Mouse (Mus musculus) CH12.LX (cell line): Measurements from ENCODE around the gene Chst5. TPM values are rescaled to one million over a fixed set of nuclear protein-coding genes. Genes with fewer than 3 reads are reported as not detected.

Source experiments
- DNase-seq: peaks from one replicate; pipeline ENCODE4 v3.0.0-alpha.2; 2013; ENCODE audit errors: extremely low read depth
- H3K27ac ChIP-seq: 2 replicates; pipeline ENCODE4 v1.5.1; 2012; ENCODE audit warnings: low read depth, mild to moderate bottlenecking, control low read depth, moderate library complexity; ENCODE audit not compliant: insufficient read depth
- H3K27me3 ChIP-seq: replicated peaks from 2 replicates; pipeline ENCODE3; 2012; ENCODE audit warnings: inconsistent platforms
- H3K36me3 ChIP-seq, 2 experiments: replicated peaks in 1 of 2; 2 replicates each; pipeline versions ENCODE3 to v1.6.1; 2012; ENCODE audit warnings: inconsistent platforms in 1 of 2, low read length in 1 of 2, mild to moderate bottlenecking in 1 of 2, mixed read lengths in 1 of 2, moderate library complexity in 1 of 2; ENCODE audit not compliant: control insufficient read depth in 1 of 2, insufficient read depth in 1 of 2
- H3K4me1 ChIP-seq, 2 experiments: 2 replicates each; pipeline ENCODE4 v1.6.1; 2012; ENCODE audit warnings: inconsistent platforms in 1 of 2, moderate library complexity in 1 of 2; ENCODE audit not compliant: insufficient read depth in 2 of 2, control insufficient read depth in 1 of 2
- H3K4me2 ChIP-seq: 2 replicates; pipeline ENCODE4 v1.6.1; 2012; ENCODE audit warnings: low read depth, mild to moderate bottlenecking, control low read depth; ENCODE audit not compliant: poor library complexity, insufficient read depth, severe bottlenecking
- H3K4me3 ChIP-seq, 3 experiments: fragments of 150-350 bp in 1 of 3; sonication (generic) in 1 of 3; replicated peaks in 1 of 3; 2 replicates each; pipeline versions ENCODE3 to v1.5.1; 2011 to 2012; ENCODE audit warnings: low read depth in 2 of 3, low read length in 2 of 3, mild to moderate bottlenecking in 2 of 3, moderate library complexity in 2 of 3, control low read depth in 1 of 3, improper control_type of control experiment in 1 of 3, inconsistent platforms in 1 of 3, mixed read lengths in 1 of 3; ENCODE audit not compliant: poor library complexity in 1 of 3
- H3K79me2 ChIP-seq: replicated peaks from 2 replicates; pipeline ENCODE4 v1.6.1; 2012; ENCODE audit warnings: mild to moderate bottlenecking, moderate library complexity; ENCODE audit not compliant: control insufficient read depth, poor library complexity, insufficient read depth, severe bottlenecking; ENCODE audit errors: extremely low read depth
- H3K9ac ChIP-seq: 2 replicates; pipeline ENCODE4 v1.6.1; 2012; ENCODE audit warnings: low read depth, mild to moderate bottlenecking, control low read depth, moderate library complexity; ENCODE audit not compliant: insufficient read depth
- H3K9me3 ChIP-seq: replicated peaks from 2 replicates; pipeline ENCODE3; 2012; ENCODE audit warnings: low read length, inconsistent platforms, mixed read lengths
- BHLHE40 ChIP-seq: IDR thresholded peaks from 2 replicates; pipeline ENCODE4 v1.6.1; 2011; ENCODE audit warnings: mild to moderate bottlenecking, low read depth, low read length, improper control_type of control experiment
- CHD2 ChIP-seq: IDR thresholded peaks from 2 replicates; pipeline ENCODE4 v1.6.1; 2011; ENCODE audit warnings: low read length, improper control_type of control experiment
- CTCF ChIP-seq, 2 experiments: IDR thresholded peaks in 1 of 2; conservative IDR thresholded peaks in 1 of 2; 2 replicates each; pipeline ENCODE4 v1.5.1; 2011 to 2012; ENCODE audit warnings: low read depth in 2 of 2, low read length in 2 of 2, improper control_type of control experiment in 1 of 2, inconsistent platforms in 1 of 2, mild to moderate bottlenecking in 1 of 2, moderate library complexity in 1 of 2
- E2F4 ChIP-seq: IDR thresholded peaks from 2 replicates; pipeline ENCODE4 v1.6.1; 2011; ENCODE audit warnings: low read depth, low read length, improper control_type of control experiment; ENCODE audit not compliant: insufficient replicate concordance
- ELF1 ChIP-seq: IDR thresholded peaks from 2 replicates; pipeline ENCODE4 v1.6.1; 2014; ENCODE audit warnings: low read depth, mild to moderate bottlenecking, inconsistent platforms, low read length, improper control_type of control experiment
- EP300 ChIP-seq: IDR thresholded peaks from 2 replicates; pipeline ENCODE4 v1.6.1; 2011; ENCODE audit warnings: low read length, improper control_type of control experiment
- ETS1 ChIP-seq: conservative IDR thresholded peaks from 2 replicates; pipeline ENCODE4 v1.6.1; 2012; ENCODE audit warnings: low read depth, mild to moderate bottlenecking, inconsistent platforms, low read length, improper control_type of control experiment, moderate library complexity
- HCFC1 ChIP-seq: IDR thresholded peaks from 2 replicates; pipeline ENCODE4 v1.6.1; 2012; ENCODE audit warnings: low read depth, mild to moderate bottlenecking, inconsistent platforms, low read length, improper control_type of control experiment
- JUN ChIP-seq: IDR thresholded peaks from 2 replicates; pipeline ENCODE4 v1.6.1; 2011; ENCODE audit warnings: low read depth, mild to moderate bottlenecking, low read length, improper control_type of control experiment, moderate library complexity; ENCODE audit not compliant: insufficient read depth
- JUND ChIP-seq: conservative IDR thresholded peaks from 2 replicates; pipeline ENCODE4 v1.6.1; 2011; ENCODE audit warnings: low read depth, low read length, improper control_type of control experiment
- KAT2A ChIP-seq: IDR thresholded peaks from 2 replicates; pipeline ENCODE4 v1.6.1; 2012; ENCODE audit warnings: low read length, improper control_type of control experiment, inconsistent platforms; ENCODE audit not compliant: insufficient replicate concordance
- MAFK ChIP-seq: IDR thresholded peaks from 2 replicates; pipeline ENCODE4 v1.6.1; 2011; ENCODE audit warnings: low read length, improper control_type of control experiment; ENCODE audit not compliant: insufficient replicate concordance
- MAZ ChIP-seq: IDR thresholded peaks from 2 replicates; pipeline ENCODE4 v1.6.1; 2012; ENCODE audit warnings: low read depth, mild to moderate bottlenecking, inconsistent platforms, low read length, improper control_type of control experiment, moderate library complexity
- NELFE ChIP-seq: IDR thresholded peaks from 2 replicates; pipeline ENCODE4 v1.6.1; 2011; ENCODE audit warnings: low read depth, low read length, improper control_type of control experiment
- PAX5 ChIP-seq: IDR thresholded peaks from 2 replicates; pipeline ENCODE4 v1.6.1; 2012; ENCODE audit warnings: low read length, inconsistent platforms, mixed read lengths
- RAD21 ChIP-seq: IDR thresholded peaks from 2 replicates; pipeline ENCODE4 v1.6.1; 2011; ENCODE audit warnings: low read depth, mild to moderate bottlenecking, low read length, improper control_type of control experiment, moderate library complexity
- SIN3A ChIP-seq: IDR thresholded peaks from 2 replicates; pipeline ENCODE4 v1.6.1; 2012; ENCODE audit warnings: low read length, improper control_type of control experiment, inconsistent platforms
- SMC3 ChIP-seq: IDR thresholded peaks from 2 replicates; pipeline ENCODE4 v1.6.1; 2011; ENCODE audit warnings: low read depth, low read length, improper control_type of control experiment
- USF1 ChIP-seq: IDR thresholded peaks from 2 replicates; pipeline ENCODE4 v1.6.1; 2014; ENCODE audit warnings: low read depth, mild to moderate bottlenecking, inconsistent platforms, low read length, improper control_type of control experiment
- USF2 ChIP-seq: conservative IDR thresholded peaks from 2 replicates; pipeline ENCODE4 v1.6.1; 2011; ENCODE audit warnings: low read depth, low read length, improper control_type of control experiment
- ZC3H11A ChIP-seq: IDR thresholded peaks from 2 replicates; pipeline ENCODE4 v1.6.1; 2012; ENCODE audit warnings: low read depth, mild to moderate bottlenecking, inconsistent platforms, low read length, improper control_type of control experiment
- ZKSCAN1 ChIP-seq: IDR thresholded peaks from 2 replicates; pipeline ENCODE4 v1.6.1; 2012; ENCODE audit warnings: low read depth, inconsistent platforms, low read length, improper control_type of control experiment, borderline replicate concordance
- ZMIZ1 ChIP-seq: IDR thresholded peaks from 2 replicates; pipeline ENCODE4 v1.6.1; 2012; ENCODE audit warnings: low read depth, mild to moderate bottlenecking, inconsistent platforms, low read length, improper control_type of control experiment
- ZNF384 ChIP-seq: IDR thresholded peaks from 2 replicates; pipeline ENCODE4 v1.6.1; 2012; ENCODE audit warnings: low read depth, low read length, improper control_type of control experiment, inconsistent platforms
- dilution Hi-C: fragments of 300-500 bp; cut with MboI; formaldehyde crosslinking; loops from 2 replicates; pipeline ENCODE4 v1.14.3; 2020; ENCODE audit warnings: low sequenced_read_pairs; ENCODE audit not compliant: extremely low pct_unique_long_range_greater_than_20kb, extremely low pct_ligation_motif_present
- in situ Hi-C: fragments of 300-500 bp; cut with MboI; formaldehyde crosslinking; loops from 3 replicates; pipeline ENCODE4 v1.14.3; 2019; ENCODE audit warnings: low sequenced_read_pairs, low pct_ligation_motif_present, low pct_unique_long_range_greater_than_20kb, mixed read lengths
- polyA plus RNA-seq: library from polyadenylated mRNA; unstranded; fragments of >175 nt; gene quantifications from 2 replicates; pipeline ENCODE4 v1.2.1, GENCODE M21; 2012; ENCODE audit warnings: low read depth; ENCODE audit not compliant: insufficient read length
- total RNA-seq, 2 experiments: library from RNA; depleted of rRNA; stranded (reverse); fragments of 300-350 nt in 1 of 2; fragments of >200 nt in 1 of 2; gene quantifications; 2 replicates each; pipeline ENCODE4 v1.2.3; 2012 to 2014

Gene Chst5
- total and polyA plus RNA-seq, 3 experiments, result not detected

GRCm38 (mm10) chr8:111919663-111920062 lies 9.4 kb upstream of the Chst5 start:
- Histone ChIP-seq H3K27me3 (no peaks in the 10 kb centered on the region), H3K4me2 (no peak overlapping the region), H3K9ac (no peak overlapping the region), H3K79me2 (no peaks in the 10 kb centered on the region), H3K36me3 (peaks cover 0 to 3% of the 10 kb centered on the region in 2 experiments), H3K9me3 (no peaks in the 10 kb centered on the region), H3K4me1 (peaks cover 0 to 4% of the 10 kb centered on the region in 2 experiments; a peak in 2 of 4 replicates), H3K4me3 (no peak overlapping the region), H3K27ac (no peak overlapping the region)
- dilution Hi-C loops, result no loop called here
- no peak for DNase-seq
- in situ Hi-C loops, result no loop called here
- TF ChIP-seq RAD21 (no peak; the same call in none of the 2 replicates), ZKSCAN1 (no peak), ELF1 (no peak), CTCF (conservative IDR thresholded peaks at IDR 0.05 in 1 of 2, IDR thresholded peaks at IDR 0.05 in 1 of 2; ENCODE audit: low read depth in 2 of 2, low read length in 2 of 2) (peak in 1 of 2 experiments; percentile 88; a peak in 2 of 4 replicates), NELFE (no peak), PAX5 (no peak), EP300 (no peak), USF2 (no peak), ZMIZ1 (no peak), USF1 (no peak), ZNF384 (peak; percentile 36), CHD2 (no peak), E2F4 (no peak), MAZ (no peak), BHLHE40 (no peak), ETS1 (no peak), JUN (no peak), SIN3A (no peak), KAT2A (no peak), HCFC1 (no peak), SMC3 (peak; percentile 49), JUND (no peak), MAFK (no peak)

GRCm38 (mm10) chr8:111912860-111913432 lies 2.7 kb upstream of the Chst5 start:
- no peaks in the 10 kb centered on the region for H3K79me2 ChIP-seq
- no peak for DNase-seq
- dilution Hi-C loops, result no loop called here
- no peak overlapping the region for H3K4me2 ChIP-seq
- H3K4me3 ChIP-seq, result no peak overlapping the region
- no peak overlapping the region for H3K27ac ChIP-seq
- no peak overlapping the region for H3K9ac ChIP-seq
- H3K9me3 ChIP-seq, result no peaks in the 10 kb centered on the region
- TF ChIP-seq ZC3H11A, result no peak
- TF ChIP-seq USF2, result no peak
- no peak for TF ChIP-seq ZMIZ1
- no peaks in the 10 kb centered on the region for H3K4me1 ChIP-seq
- H3K27me3 ChIP-seq, result no peaks in the 10 kb centered on the region
- no peaks in the 10 kb centered on the region for H3K36me3 ChIP-seq
- in situ Hi-C loops, result no loop called here
